Mouse (Mus musculus) liver (tissue): ENCODE data around the gene Dph6.
"Not testable (repeated sequence)": the region's sequence is repeated elsewhere in the genome, so short reads cannot be mapped to it uniquely, and the experiment has no call there.

Source experiments
- DNase-seq: peaks from one replicate; pipeline ENCODE4 v3.0.0-alpha.2; 2020; ENCODE audit warnings: mixed read lengths

Gene Dph6

GRCm38 (mm10) chr2:114654365-114655239 lies at the start of gene Dph6:
Dph6 (minus strand) TSS chr2:114654964.
- DNase-seq: peak; percentile 85

- DNase-seq: no peak
These were observed 46.4 kb upstream of the Dph6 start for GRCm38 (mm10) chr2:114700966-114701685.

- DNase-seq: no peak
These were observed 36.8 kb upstream of the Dph6 start for GRCm38 (mm10) chr2:114691607-114692006.

- DNase-seq: no peak
These were observed 32.7 kb upstream of the Dph6 start for GRCm38 (mm10) chr2:114687483-114687882.

GRCm38 (mm10) chr2:114687081-114687480 lies 32.3 kb upstream of the Dph6 start:
- DNase-seq: no peak

GRCm38 (mm10) chr2:114673831-114674230 lies 19.1 kb upstream of the Dph6 start:
- DNase-seq: no peak

GRCm38 (mm10) chr2:114670983-114671382 lies 16.2 kb upstream of the Dph6 start:
- no peak for DNase-seq

GRCm38 (mm10) chr2:114658954-114659353 lies 4.2 kb upstream of the Dph6 start:
- no peak for DNase-seq

GRCm38 (mm10) chr2:114646240-114646639 lies 8.5 kb downstream of the Dph6 start:
- DNase-seq: no peak

- DNase-seq: no peak
These were observed 10.9 kb downstream of the Dph6 start for GRCm38 (mm10) chr2:114643832-114644231.

- DNase-seq: peak; percentile 4
These were observed 30.1 kb downstream of the Dph6 start for GRCm38 (mm10) chr2:114624683-114625082.

- no peak for DNase-seq
These were observed 32.2 kb downstream of the Dph6 start for GRCm38 (mm10) chr2:114622550-114622939.

- DNase-seq: no peak
These were observed 32.8 kb downstream of the Dph6 start for GRCm38 (mm10) chr2:114621781-114622549.

- DNase-seq: no peak
These were observed 43.2 kb downstream of the Dph6 start for GRCm38 (mm10) chr2:114611576-114611975.

GRCm38 (mm10) chr2:114610110-114610509 lies 44.7 kb downstream of the Dph6 start:
- DNase-seq: no peak

- not testable (repeated sequence) for DNase-seq
These were observed 49.6 kb downstream of the Dph6 start for GRCm38 (mm10) chr2:114605202-114605601.

GRCm38 (mm10) chr2:114601174-114601573 lies 53.6 kb downstream of the Dph6 start:
- DNase-seq: no peak

- DNase-seq: no peak
These were observed 55.0 kb downstream of the Dph6 start for GRCm38 (mm10) chr2:114599793-114600192.

- no peak for DNase-seq
These were observed 61.4 kb downstream of the Dph6 start for GRCm38 (mm10) chr2:114593393-114593792.

- DNase-seq: no peak
These were observed 74.0 kb downstream of the Dph6 start for GRCm38 (mm10) chr2:114580714-114581113.

- no peak for DNase-seq
These were observed 111.7 kb downstream of the Dph6 start for GRCm38 (mm10) chr2:114543000-114543622.

- DNase-seq: no peak
These were observed 112.4 kb downstream of the Dph6 start for GRCm38 (mm10) chr2:114542325-114542724.

- DNase-seq: no peak
These were observed 114.3 kb downstream of the Dph6 start for GRCm38 (mm10) chr2:114540416-114540815.
